Mouse (Mus musculus): ENCODE data around the gene Treml1. TPM values are rescaled to one million over a fixed set of nuclear protein-coding genes. Genes with fewer than 3 reads are reported as not detected.

The Treml1 gene
- 0.11 and 0.16 TPM in 2 replicates for polyA plus RNA-seq (2021; fragmentation: Nextera tagmentation)
- long read RNA-seq, experiment 1, partial matches to known transcripts, result 0 of 1 reads
- long read RNA-seq, experiment 1, other reads (novel, unspliced or antisense), result 0 of 1 reads
- long read RNA-seq, experiment 2, result 0 reads

GRCm38 (mm10) chr17:48359616-48360015 is at the start of gene Treml1:
Gene Treml1, plus strand, starts transcription at chr17:48359916.

GRCm38 (mm10) chr17:48315905-48316579 is 43.7 kb upstream of the Treml1 start, which contains the start of gene B430306N03Rik:
Gene B430306N03Rik, plus strand, starts transcription at chr17:48316141.

GRCm38 (mm10) chr17:48346231-48346630 is 13.5 kb upstream of the Treml1 start, which contains the start of gene Trem2:
Gene Trem2, plus strand, starts transcription at chr17:48346401.

GRCm38 (mm10) chr17:48409380-48410298 is 49.9 kb downstream of the Treml1 start, which contains the start of the genes Nfya and Oard1:
Gene Nfya, minus strand, starts transcription at chr17:48409906.
Gene Oard1, plus strand, starts transcription at chr17:48410014.

Other genes starting within 250 kb of the Treml1 start
- gene 9830107B12Rik, start 213.6 kb upstream of the Treml1 start, polyA plus RNA-seq (2021; fragmentation: Nextera tagmentation), result not detected in 2 replicates
- gene A530064D06Rik, start 192.6 kb upstream of the Treml1 start, polyA plus RNA-seq (2021; fragmentation: Nextera tagmentation), result not detected in 2 replicates
- gene Trem1, start 127.1 kb upstream of the Treml1 start, polyA plus RNA-seq (2021; fragmentation: Nextera tagmentation), result not detected in 2 replicates
- 0.15 TPM in 1 of 2 replicates, not detected in the other for gene Trem3, start 112.1 kb upstream of the Treml1 start, polyA plus RNA-seq (2021; fragmentation: Nextera tagmentation)
- 0.18 TPM in 1 of 2 replicates, not detected in the other for gene Treml4, start 95.6 kb upstream of the Treml1 start, polyA plus RNA-seq (2021; fragmentation: Nextera tagmentation)
- 0.04 and 0.18 TPM in 2 replicates for gene Treml2, start 60.4 kb upstream of the Treml1 start, polyA plus RNA-seq (2021; fragmentation: Nextera tagmentation)
- gene B430306N03Rik, start 43.8 kb upstream of the Treml1 start, polyA plus RNA-seq (2021; fragmentation: Nextera tagmentation), result 0.11 TPM in 1 of 2 replicates, not detected in the other
- gene Trem2, start 13.5 kb upstream of the Treml1 start, polyA plus RNA-seq (2021; fragmentation: Nextera tagmentation), result 33.7 and 42.8 TPM in 2 replicates
- 1.4 and 2.7 TPM in 2 replicates for gene Nfya, start 50.0 kb downstream of the Treml1 start, polyA plus RNA-seq (2021; fragmentation: Nextera tagmentation)
- gene Oard1, start 50.1 kb downstream of the Treml1 start, polyA plus RNA-seq (2021; fragmentation: Nextera tagmentation), result 26.5 and 28.5 TPM in 2 replicates
- 0.13 TPM in 1 of 2 replicates, not detected in the other for gene Apobec2, start 73.0 kb downstream of the Treml1 start, polyA plus RNA-seq (2021; fragmentation: Nextera tagmentation)
- 0.03 TPM in 1 of 2 replicates, not detected in the other for gene Tspo2, start 91.6 kb downstream of the Treml1 start, polyA plus RNA-seq (2021; fragmentation: Nextera tagmentation)
- 0.08 and 0.22 TPM in 2 replicates for gene Unc5cl, start 95.0 kb downstream of the Treml1 start, polyA plus RNA-seq (2021; fragmentation: Nextera tagmentation)